Mouse (Mus musculus): ENCODE measurements around the gene Pf4. TPM values are rescaled to one million over a fixed set of nuclear protein-coding genes. Genes with fewer than 3 reads are reported as not detected.

The Pf4 gene
- 39.7 and 44.8 TPM in 2 replicates for polyA plus RNA-seq (2015; fragmentation: Nextera tagmentation; extraction: Ambion mirVana)

DNA sequence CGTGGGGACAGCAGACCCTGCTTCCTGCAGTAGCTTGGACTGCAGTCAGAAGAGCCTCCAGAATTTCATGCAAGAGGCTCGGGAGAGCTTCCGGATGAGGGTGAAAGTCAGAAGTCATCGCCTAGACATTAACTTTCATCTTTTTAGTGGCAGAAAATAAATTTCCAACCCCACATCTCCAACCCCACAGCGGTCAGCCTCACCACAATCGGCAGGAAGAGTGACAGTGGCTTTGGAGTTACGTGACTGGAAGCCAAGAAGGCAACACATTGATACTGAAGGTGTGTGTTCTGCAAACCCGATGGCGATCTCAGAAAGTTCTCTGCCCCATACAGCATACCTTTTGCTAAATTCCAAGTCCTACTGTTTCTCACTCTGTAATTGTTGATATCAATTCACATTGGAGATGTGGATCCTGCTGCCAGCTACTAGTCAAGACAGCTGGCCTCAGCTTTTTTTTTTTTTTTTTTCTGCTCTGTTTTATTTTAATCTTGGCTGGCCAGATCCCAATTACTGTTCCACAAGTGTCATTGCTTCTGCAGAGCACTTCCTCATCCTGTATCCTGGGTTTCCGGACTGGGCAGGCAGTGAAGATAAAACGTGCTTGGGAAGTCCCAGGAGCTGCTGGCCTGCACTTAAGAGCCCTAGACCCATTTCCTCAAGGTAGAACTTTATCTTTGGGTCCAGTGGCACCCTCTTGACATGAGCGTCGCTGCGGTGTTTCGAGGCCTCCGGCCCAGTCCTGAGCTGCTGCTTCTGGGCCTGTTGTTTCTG, at the start of gene Pf4:
Gene Pf4 (plus strand): TSS at position 556 of the 774 bp plus-strand sequence.
- Histone ChIP-seq H3K27me3 (ENCODE audit: insufficient read depth, low read length) (no peaks in the 10 kb centered on the region), H3K4me1 (ENCODE audit: insufficient read depth, low read length) (no peaks in the 10 kb centered on the region), H3K36me3 (ENCODE audit: insufficient read depth, low read length) (no peaks in the 10 kb centered on the region), H3K4me3 (ENCODE audit: low read length) (no peak within 1 kb of the TSS), H3K27ac (ENCODE audit: low read length) (no peak within 1 kb of the TSS), H3K4me2 (replicated peaks; ENCODE audit: low read depth, low read length) (no peak within 1 kb of the TSS), H3K9ac (replicated peaks; ENCODE audit: low read length) (no peak within 1 kb of the TSS), H3K9me3 (ENCODE audit: low read length) (no peaks in the 10 kb centered on the region)
- peak; percentile 57; the same call in 1 of the 2 replicates for ATAC-seq (ENCODE audit: low FRiP score, low TSS enrichment)
- 73% methylated on average over 16 of the region's 16 CpGs for WGBS

DNA sequence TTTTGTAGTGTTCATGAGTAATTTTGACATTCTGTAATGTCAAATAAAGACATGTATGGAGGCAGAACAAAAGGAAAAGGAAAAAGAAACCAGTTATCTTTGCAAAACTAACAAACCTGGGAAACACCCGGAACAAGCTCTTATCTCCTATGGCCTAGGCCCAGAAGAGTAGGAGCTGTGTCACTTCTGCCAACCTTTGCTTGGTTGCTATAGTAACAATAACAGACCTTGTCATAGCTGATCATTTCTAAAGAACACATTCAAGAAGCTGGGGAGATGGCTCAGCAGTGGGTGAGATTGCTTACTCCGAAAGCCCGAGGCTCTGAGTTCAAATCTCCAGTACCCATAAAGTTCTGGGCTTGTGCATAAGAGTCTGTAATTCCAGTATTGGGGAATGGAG, 49.6 kb upstream of the Pf4 start:
- Histone ChIP-seq H3K4me3 (ENCODE audit: low read length) (no peak overlapping the region), H3K27me3 (ENCODE audit: insufficient read depth, low read length) (no peaks in the 10 kb centered on the region), H3K4me2 (replicated peaks; ENCODE audit: low read depth, low read length) (no peak overlapping the region), H3K4me1 (ENCODE audit: insufficient read depth, low read length) (peaks cover 3% of the 10 kb centered on the region; the same call in 1 of the 2 replicates), H3K9me3 (ENCODE audit: low read length) (no peaks in the 10 kb centered on the region), H3K36me3 (ENCODE audit: insufficient read depth, low read length) (no peaks in the 10 kb centered on the region), H3K27ac (ENCODE audit: low read length) (no peak overlapping the region), H3K9ac (replicated peaks; ENCODE audit: low read length) (no peak overlapping the region)
- WGBS: 95% methylated on average over 3 of the region's 3 CpGs
- no peak for ATAC-seq (ENCODE audit: low FRiP score, low TSS enrichment)

DNA sequence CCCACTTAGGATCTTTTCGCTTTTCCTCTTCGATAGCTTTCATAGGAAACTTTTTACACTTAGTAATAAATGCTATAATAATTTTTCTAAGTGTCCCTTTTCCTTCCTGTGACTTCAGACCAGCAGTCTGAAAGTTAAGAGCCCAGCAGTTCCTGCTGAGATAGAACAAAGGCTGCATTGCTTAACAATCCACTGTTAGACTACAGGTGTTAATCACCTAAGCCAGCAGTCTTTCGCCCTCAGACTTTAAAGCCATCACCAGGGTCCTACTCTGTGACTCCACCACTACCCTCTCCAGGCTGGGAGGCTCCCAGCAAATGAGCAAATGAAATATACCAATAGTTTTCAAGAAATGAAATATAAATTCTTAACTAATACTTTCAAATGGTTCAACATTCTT, 44.0 kb upstream of the Pf4 start:
- H3K27me3 ChIP-seq (ENCODE audit: insufficient read depth, low read length): no peaks in the 10 kb centered on the region
- H3K9ac ChIP-seq (replicated peaks; ENCODE audit: low read length): no peak overlapping the region
- WGBS: 38% methylated on average over 3 of the region's 3 CpGs

DNA sequence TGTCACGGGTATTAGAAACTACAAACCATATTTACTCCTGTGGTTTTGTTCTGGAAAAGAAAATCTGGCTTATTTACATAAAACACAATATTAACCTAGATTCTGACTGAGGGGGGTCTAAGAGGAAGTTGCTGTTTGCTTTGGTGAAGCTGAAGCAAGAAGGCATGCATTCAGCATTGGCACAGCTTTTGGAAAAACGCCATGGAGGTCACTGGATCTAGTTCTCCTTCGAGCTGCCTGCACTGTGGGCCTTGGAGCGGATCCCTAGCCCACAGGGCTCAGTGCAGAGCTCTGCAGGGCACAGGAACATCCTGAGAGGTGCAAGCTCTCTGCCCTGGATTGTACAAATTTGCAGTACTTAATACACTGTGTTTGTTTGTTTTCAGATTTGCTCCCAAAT, 40.8 kb upstream of the Pf4 start:
- no peak for ATAC-seq (ENCODE audit: low FRiP score, low TSS enrichment)
- no peak overlapping the region for H3K9ac ChIP-seq (replicated peaks; ENCODE audit: low read length)
- no peaks in the 10 kb centered on the region for H3K9me3 ChIP-seq (ENCODE audit: low read length)
- H3K27me3 ChIP-seq (ENCODE audit: insufficient read depth, low read length): no peaks in the 10 kb centered on the region
- H3K4me1 ChIP-seq (ENCODE audit: insufficient read depth, low read length): no peaks in the 10 kb centered on the region
- WGBS: 62% methylated on average over 4 of the region's 4 CpGs
- no peaks in the 10 kb centered on the region for H3K36me3 ChIP-seq (ENCODE audit: insufficient read depth, low read length)
- H3K27ac ChIP-seq (ENCODE audit: low read length): no peak overlapping the region
- H3K4me2 ChIP-seq (replicated peaks; ENCODE audit: low read depth, low read length): no peak overlapping the region
- no peak overlapping the region for H3K4me3 ChIP-seq (ENCODE audit: low read length)

More for the DNA sequence above, 44.0 kb upstream of the Pf4 start:
- H3K27ac ChIP-seq (ENCODE audit: low read length): no peak overlapping the region
- no peaks in the 10 kb centered on the region for H3K9me3 ChIP-seq (ENCODE audit: low read length)
- H3K4me1 ChIP-seq (ENCODE audit: insufficient read depth, low read length): peaks cover 3% of the 10 kb centered on the region; the same call in 1 of the 2 replicates
- no peak for ATAC-seq (ENCODE audit: low FRiP score, low TSS enrichment)
- no peaks in the 10 kb centered on the region for H3K36me3 ChIP-seq (ENCODE audit: insufficient read depth, low read length)
- H3K4me2 ChIP-seq (replicated peaks; ENCODE audit: low read depth, low read length): no peak overlapping the region
- H3K4me3 ChIP-seq (ENCODE audit: low read length): no peak overlapping the region

DNA sequence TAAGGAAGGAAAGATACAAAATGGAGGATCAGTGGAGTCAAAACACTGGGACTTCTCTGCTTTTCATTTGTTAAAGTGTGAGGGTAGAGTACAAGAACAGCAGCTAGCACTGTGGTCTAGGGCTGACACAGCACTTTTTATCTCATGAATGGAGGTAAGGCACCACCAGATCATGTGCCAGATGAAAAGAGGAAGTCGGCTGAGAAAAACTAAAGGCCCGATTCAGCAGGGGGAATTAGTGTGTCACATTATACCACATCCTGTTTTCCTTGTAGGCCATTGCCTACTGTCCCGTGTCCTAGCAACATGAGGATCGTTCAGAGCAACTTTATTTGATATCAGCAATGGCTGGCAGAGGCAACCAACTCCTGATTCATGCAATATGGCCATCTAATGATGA, 30.2 kb upstream of the Pf4 start:
- Histone ChIP-seq H3K9me3 (ENCODE audit: low read length) (no peaks in the 10 kb centered on the region), H3K36me3 (ENCODE audit: insufficient read depth, low read length) (no peaks in the 10 kb centered on the region), H3K4me2 (replicated peaks; ENCODE audit: low read depth, low read length) (no peak overlapping the region), H3K9ac (replicated peaks; ENCODE audit: low read length) (no peak overlapping the region), H3K27ac (ENCODE audit: low read length) (no peak overlapping the region), H3K4me3 (ENCODE audit: low read length) (no peak overlapping the region), H3K27me3 (ENCODE audit: insufficient read depth, low read length) (no peaks in the 10 kb centered on the region), H3K4me1 (ENCODE audit: insufficient read depth, low read length) (no peaks in the 10 kb centered on the region)
- no peak for ATAC-seq (ENCODE audit: low FRiP score, low TSS enrichment)
- 43% methylated on average over 4 of the region's 4 CpGs for WGBS

DNA sequence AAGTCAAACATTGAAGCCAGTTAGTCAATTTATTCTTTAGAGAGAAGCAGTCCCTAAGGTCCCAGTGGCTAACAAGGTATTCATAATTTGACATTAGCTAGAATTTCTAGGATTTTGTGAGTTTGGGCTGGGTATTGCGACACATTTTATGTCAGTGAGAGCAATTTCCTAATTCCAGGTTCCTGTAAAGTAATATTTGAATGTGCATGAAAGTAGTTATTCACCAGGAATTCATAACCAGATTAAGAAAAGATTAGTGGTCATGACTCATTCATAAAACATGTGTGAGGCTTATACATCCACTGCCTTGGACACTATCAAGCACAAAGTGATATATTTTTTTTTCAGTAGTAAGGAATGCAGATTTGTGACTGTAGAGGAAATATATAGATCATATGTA, 18.3 kb upstream of the Pf4 start:
- WGBS: 95% methylated on average over 1 of the region's 1 CpGs
- no peaks in the 10 kb centered on the region for H3K9me3 ChIP-seq (ENCODE audit: low read length)
- 0 out of 2 replicates have a peak, but pooled peaks cover 2% of the 10 kb centered on the region for H3K27me3 ChIP-seq (ENCODE audit: insufficient read depth, low read length)
- H3K4me1 ChIP-seq (ENCODE audit: insufficient read depth, low read length): peaks cover 14% of the 10 kb centered on the region
- no peak overlapping the region for H3K27ac ChIP-seq (ENCODE audit: low read length)
- H3K4me3 ChIP-seq (ENCODE audit: low read length): no peak overlapping the region
- no peak for ATAC-seq (ENCODE audit: low FRiP score, low TSS enrichment)
- no peak overlapping the region for H3K9ac ChIP-seq (replicated peaks; ENCODE audit: low read length)
- H3K36me3 ChIP-seq (ENCODE audit: insufficient read depth, low read length): no peaks in the 10 kb centered on the region
- H3K4me2 ChIP-seq (replicated peaks; ENCODE audit: low read depth, low read length): no peak overlapping the region

DNA sequence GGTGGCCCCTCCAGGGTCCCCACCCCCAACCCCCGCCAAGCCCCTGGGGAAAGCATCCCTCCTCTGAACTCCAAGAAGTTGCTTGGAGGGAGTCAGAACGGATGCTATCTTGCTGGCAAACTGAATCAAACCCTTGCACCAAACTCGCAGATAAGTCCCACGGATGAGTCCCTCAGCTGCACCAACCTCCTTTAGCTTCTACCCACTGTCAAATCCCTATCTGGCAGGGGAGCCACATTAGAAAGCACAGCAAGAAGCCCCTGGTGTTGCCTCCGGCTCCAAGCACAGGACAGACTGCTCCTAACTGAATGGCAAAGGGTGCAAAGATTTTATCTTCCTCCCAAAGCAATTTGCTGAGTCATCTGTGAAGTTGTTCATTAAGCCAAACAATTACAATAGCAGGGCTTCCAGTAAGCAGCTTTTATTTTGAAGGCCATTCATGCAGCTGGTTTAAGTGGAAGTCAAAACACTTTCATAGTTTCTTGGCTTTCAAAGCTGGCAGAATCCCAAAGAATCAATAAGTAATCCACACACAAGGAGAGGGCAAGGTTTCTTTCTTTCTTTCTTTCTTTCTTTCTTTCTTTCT, 14.1 kb upstream of the Pf4 start:
- H3K36me3 ChIP-seq (ENCODE audit: insufficient read depth, low read length): no peaks in the 10 kb centered on the region
- no peak overlapping the region for H3K9ac ChIP-seq (replicated peaks; ENCODE audit: low read length)
- H3K9me3 ChIP-seq (ENCODE audit: low read length): no peaks in the 10 kb centered on the region
- ATAC-seq (ENCODE audit: low FRiP score, low TSS enrichment): no peak; the same call in 1 of the 2 replicates
- H3K27me3 ChIP-seq (ENCODE audit: insufficient read depth, low read length): peaks cover 14% of the 10 kb centered on the region
- no peak overlapping the region for H3K4me2 ChIP-seq (replicated peaks; ENCODE audit: low read depth, low read length)
- no peak overlapping the region for H3K4me3 ChIP-seq (ENCODE audit: low read length)
- peaks cover 23% of the 10 kb centered on the region for H3K4me1 ChIP-seq (ENCODE audit: insufficient read depth, low read length)
- no peak overlapping the region for H3K27ac ChIP-seq (ENCODE audit: low read length)
- WGBS: 63% methylated on average over 5 of the region's 5 CpGs

DNA sequence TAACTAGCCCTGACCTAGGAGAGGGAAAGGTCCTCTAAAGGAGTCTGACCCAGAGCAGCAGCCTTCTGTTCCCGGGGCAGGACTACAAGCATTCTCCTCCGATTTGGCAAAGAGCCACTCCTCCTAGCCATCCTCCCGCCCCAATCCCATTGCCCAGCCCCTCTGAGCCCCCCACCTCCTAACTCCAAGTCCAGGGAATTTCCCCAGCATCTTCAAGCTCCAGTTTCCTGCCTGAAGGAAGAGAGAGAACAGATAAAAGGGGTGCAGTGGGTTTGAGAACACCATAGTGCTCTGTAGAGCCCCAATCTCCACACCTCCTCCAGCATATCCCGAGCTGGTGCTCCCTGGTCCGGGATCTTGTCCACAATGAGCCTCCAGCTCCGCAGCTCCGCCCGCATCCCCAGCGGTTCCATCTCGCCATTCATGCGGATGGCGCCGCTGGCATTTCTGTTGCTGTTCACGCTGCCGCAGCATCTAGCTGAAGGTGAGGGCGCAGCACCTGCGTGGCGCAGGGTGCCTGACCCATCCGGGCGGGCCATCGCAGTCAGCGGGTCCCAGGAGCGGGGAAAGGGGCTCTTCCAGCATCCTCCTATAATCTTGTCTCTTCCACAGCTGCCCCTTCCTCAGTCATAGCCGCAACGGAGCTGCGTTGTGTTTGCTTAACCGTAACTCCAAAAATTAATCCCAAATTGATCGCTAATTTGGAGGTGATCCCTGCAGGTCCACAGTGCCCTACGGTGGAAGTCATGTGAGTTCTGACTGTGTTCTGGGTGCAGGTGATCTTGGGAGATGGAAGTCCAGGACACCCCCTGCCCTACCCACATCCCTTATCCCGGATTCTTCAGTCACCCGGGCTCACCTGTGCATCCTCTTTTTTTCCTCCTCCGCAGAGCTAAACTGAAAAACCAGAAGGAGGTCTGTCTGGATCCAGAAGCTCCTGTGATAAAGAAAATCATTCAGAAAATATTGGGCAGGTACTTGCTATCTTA, 12.9 kb upstream of the Pf4 start, which contains the start of gene Cxcl5:
Gene Cxcl5 (plus strand): TSS at position 284 of the 989 bp plus-strand sequence.
- Histone ChIP-seq H3K4me2 (replicated peaks; ENCODE audit: low read depth, low read length) (peak within 1 kb of the TSS; percentile 65), H3K9ac (replicated peaks; ENCODE audit: low read length) (peak within 1 kb of the TSS; percentile 41; the same call in 1 of the 2 replicates), H3K27ac (ENCODE audit: low read length) (no peak within 1 kb of the TSS), H3K27me3 (ENCODE audit: insufficient read depth, low read length) (peaks cover 14% of the 10 kb centered on the region), H3K9me3 (ENCODE audit: low read length) (no peaks in the 10 kb centered on the region), H3K4me1 (ENCODE audit: insufficient read depth, low read length) (peaks cover 23% of the 10 kb centered on the region), H3K4me3 (ENCODE audit: low read length) (peak within 1 kb of the TSS; percentile 38), H3K36me3 (ENCODE audit: insufficient read depth, low read length) (no peaks in the 10 kb centered on the region)
- 5% methylated on average over 32 of the region's 32 CpGs for WGBS
- peak; percentile 49; the same call in 1 of the 2 replicates for ATAC-seq (ENCODE audit: low FRiP score, low TSS enrichment)

DNA sequence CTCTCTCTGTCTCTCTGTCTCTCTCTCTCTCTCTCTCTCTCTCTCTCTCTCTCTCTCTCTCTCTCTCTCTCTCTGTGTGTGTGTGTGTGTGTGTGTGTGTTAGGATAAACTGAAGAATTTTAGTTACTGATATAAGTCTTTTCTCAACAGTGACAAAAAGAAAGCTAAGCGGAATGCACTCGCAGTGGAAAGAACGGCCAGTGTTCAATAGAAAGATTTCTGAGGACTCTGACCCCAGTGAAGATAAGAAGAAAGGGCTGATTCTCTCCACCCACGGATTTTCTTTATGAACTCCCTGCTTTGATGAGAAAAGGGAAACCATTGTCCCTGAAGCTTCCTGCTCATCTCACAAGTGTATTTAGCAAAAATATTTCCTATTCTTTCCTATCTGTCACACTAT, 11.9 kb upstream of the Pf4 start:
- peaks cover 23% of the 10 kb centered on the region for H3K4me1 ChIP-seq (ENCODE audit: insufficient read depth, low read length)
- no peak overlapping the region for H3K27ac ChIP-seq (ENCODE audit: low read length)
- peaks cover 14% of the 10 kb centered on the region for H3K27me3 ChIP-seq (ENCODE audit: insufficient read depth, low read length)
- ATAC-seq (ENCODE audit: low FRiP score, low TSS enrichment): no peak
- H3K4me3 ChIP-seq (ENCODE audit: low read length): no peak overlapping the region
- WGBS: 56% methylated on average over 4 of the region's 4 CpGs
- H3K9ac ChIP-seq (replicated peaks; ENCODE audit: low read length): no peak overlapping the region
- H3K36me3 ChIP-seq (ENCODE audit: insufficient read depth, low read length): no peaks in the 10 kb centered on the region
- H3K4me2 ChIP-seq (replicated peaks; ENCODE audit: low read depth, low read length): no peak overlapping the region
- H3K9me3 ChIP-seq (ENCODE audit: low read length): no peaks in the 10 kb centered on the region

Data from kidney, embryonic 16.5 days (tissue).